Mouse (Mus musculus) limb, embryonic 12.5 days (tissue): ENCODE results near the gene Phyhd1. TPM values are rescaled to one million over a fixed set of nuclear protein-coding genes. Genes with fewer than 3 reads are reported as not detected.

Experiments
- ATAC-seq: fragments of 200-750 bp; cut with Nextera tagmentation; 2 replicates; pipeline ENCODE4 v1.8.0; 2017; ENCODE audit warnings: low read depth, moderate TSS enrichment; ENCODE audit not compliant: insufficient number of reproducible peaks, insufficient read depth, low FRiP score, low TSS enrichment
- H3K27ac ChIP-seq: fragments of 300-500 bp; sonication (generic); 2 replicates; pipeline ENCODE4 v1.5.1; 2016; ENCODE audit warnings: mild to moderate bottlenecking, moderate library complexity
- H3K27me3 ChIP-seq: fragments of 300-500 bp; sonication (generic); 2 replicates; pipeline ENCODE4 v1.6.1; 2016; ENCODE audit warnings: mild to moderate bottlenecking, moderate library complexity
- H3K36me3 ChIP-seq: fragments of 300-500 bp; sonication (generic); 2 replicates; pipeline ENCODE4 v1.6.1; 2016; ENCODE audit warnings: mild to moderate bottlenecking, moderate library complexity
- H3K4me1 ChIP-seq: fragments of 300-500 bp; sonication (generic); replicated peaks from 2 replicates; pipeline ENCODE4 v1.6.1; 2016
- H3K4me2 ChIP-seq: fragments of 300-500 bp; sonication (generic); 2 replicates; pipeline ENCODE4 v1.6.1; 2016; ENCODE audit warnings: mild to moderate bottlenecking, moderate library complexity
- H3K4me3 ChIP-seq: fragments of 300-500 bp; sonication (generic); replicated peaks from 2 replicates; pipeline ENCODE4 v1.5.1; 2016; ENCODE audit warnings: mild to moderate bottlenecking
- H3K9ac ChIP-seq: fragments of 300-500 bp; sonication (generic); replicated peaks from 2 replicates; pipeline ENCODE4 v1.6.1; 2016; ENCODE audit warnings: mild to moderate bottlenecking, moderate library complexity
- H3K9me3 ChIP-seq: fragments of 300-500 bp; sonication (generic); 2 replicates; pipeline ENCODE4 v1.6.1; 2016; ENCODE audit warnings: mild to moderate bottlenecking, moderate library complexity
- WGBS: fragments of 180-500 bp; shearing (Covaris S2); methylation state at CpG from one replicate; pipeline ENCODE4 v1.1.7; 2016; 5-methylcytosine and 5-hydroxymethylcytosine counted together
- polyA plus RNA-seq: library from polyadenylated mRNA; unstranded; fragments of >200 nt; fragmentation: Nextera tagmentation; extraction: Ambion mirVana; gene quantifications from 2 replicates; pipeline ENCODE4 v1.2.1, GENCODE M21; 2016

Gene Phyhd1
- polyA plus RNA-seq, 1 experiment from 2014 or later = 3.6 TPM

DNA sequence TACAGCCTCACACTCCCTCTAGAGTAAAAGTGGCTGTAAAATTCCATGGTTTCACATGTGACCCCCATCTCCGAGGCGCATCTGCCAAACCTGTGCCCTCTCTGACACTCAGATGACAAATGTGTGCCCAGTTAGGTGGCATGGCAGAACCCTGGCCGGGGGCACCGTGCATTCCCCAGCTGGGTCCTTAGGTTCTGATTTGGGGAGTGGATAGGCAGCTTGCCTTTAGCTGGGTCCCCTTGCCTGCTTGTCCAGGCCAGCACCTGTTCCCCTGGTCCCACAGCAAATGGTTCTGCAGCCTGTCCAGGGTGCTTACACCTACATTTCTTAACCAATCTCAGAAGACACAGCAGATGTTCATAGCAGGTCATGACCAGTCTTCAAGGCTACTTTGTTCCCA, 22.6 kb upstream of the Phyhd1 start:
- Histone ChIP-seq H3K4me3 (no peak overlapping the region), H3K27ac (peak overlapping the region; percentile 62; the same call in 1 of the 2 replicates), H3K4me1 (peaks cover 37% of the 10 kb centered on the region), H3K4me2 (no peak overlapping the region), H3K36me3 (peaks cover 77% of the 10 kb centered on the region), H3K27me3 (no peaks in the 10 kb centered on the region), H3K9me3 (no peaks in the 10 kb centered on the region), H3K9ac (no peak overlapping the region)
- 89% methylated on average over 4 of the region's 4 CpGs for WGBS
- ATAC-seq = no peak

- H3K4me3 ChIP-seq = no peak overlapping the region
- no peak overlapping the region for H3K9ac ChIP-seq
- H3K4me1 ChIP-seq = peaks cover 24% of the 10 kb centered on the region
- no peaks in the 10 kb centered on the region for H3K27me3 ChIP-seq
- ATAC-seq = no peak
- H3K36me3 ChIP-seq = peaks cover 90% of the 10 kb centered on the region
- no peak overlapping the region for H3K4me2 ChIP-seq
- H3K9me3 ChIP-seq = no peaks in the 10 kb centered on the region
- peak overlapping the region; percentile 84 for H3K27ac ChIP-seq
- WGBS = 67% methylated on average over 7 of the region's 7 CpGs
These were observed 21.3 kb upstream of the Phyhd1 start for GRCm38 (mm10) chr2:30244595-30245178.

GRCm38 (mm10) chr2:30247036-30247435, 19.0 kb upstream of the Phyhd1 start:
- WGBS = 91% methylated on average over 5 of the region's 5 CpGs
- H3K27ac ChIP-seq = no peak overlapping the region
- no peak overlapping the region for H3K4me3 ChIP-seq
- peaks cover 91% of the 10 kb centered on the region for H3K36me3 ChIP-seq
- no peaks in the 10 kb centered on the region for H3K9me3 ChIP-seq
- no peak for ATAC-seq
- H3K9ac ChIP-seq = no peak overlapping the region
- peaks cover 31% of the 10 kb centered on the region for H3K4me1 ChIP-seq
- H3K4me2 ChIP-seq = no peak overlapping the region
- H3K27me3 ChIP-seq = no peaks in the 10 kb centered on the region

- H3K9ac ChIP-seq = no peak overlapping the region
- no peaks in the 10 kb centered on the region for H3K9me3 ChIP-seq
- H3K4me1 ChIP-seq = peaks cover 29% of the 10 kb centered on the region
- no peak overlapping the region for H3K4me3 ChIP-seq
- 85% methylated on average over 4 of the region's 4 CpGs for WGBS
- no peak for ATAC-seq
- H3K4me2 ChIP-seq = no peak overlapping the region
- no peaks in the 10 kb centered on the region for H3K27me3 ChIP-seq
- H3K27ac ChIP-seq = no peak overlapping the region
- H3K36me3 ChIP-seq = peaks cover 91% of the 10 kb centered on the region
These were observed 18.3 kb upstream of the Phyhd1 start for GRCm38 (mm10) chr2:30247681-30248080.

GRCm38 (mm10) chr2:30249182-30249581, 16.8 kb upstream of the Phyhd1 start:
- WGBS = 88% methylated on average over 3 of the region's 3 CpGs

DNA sequence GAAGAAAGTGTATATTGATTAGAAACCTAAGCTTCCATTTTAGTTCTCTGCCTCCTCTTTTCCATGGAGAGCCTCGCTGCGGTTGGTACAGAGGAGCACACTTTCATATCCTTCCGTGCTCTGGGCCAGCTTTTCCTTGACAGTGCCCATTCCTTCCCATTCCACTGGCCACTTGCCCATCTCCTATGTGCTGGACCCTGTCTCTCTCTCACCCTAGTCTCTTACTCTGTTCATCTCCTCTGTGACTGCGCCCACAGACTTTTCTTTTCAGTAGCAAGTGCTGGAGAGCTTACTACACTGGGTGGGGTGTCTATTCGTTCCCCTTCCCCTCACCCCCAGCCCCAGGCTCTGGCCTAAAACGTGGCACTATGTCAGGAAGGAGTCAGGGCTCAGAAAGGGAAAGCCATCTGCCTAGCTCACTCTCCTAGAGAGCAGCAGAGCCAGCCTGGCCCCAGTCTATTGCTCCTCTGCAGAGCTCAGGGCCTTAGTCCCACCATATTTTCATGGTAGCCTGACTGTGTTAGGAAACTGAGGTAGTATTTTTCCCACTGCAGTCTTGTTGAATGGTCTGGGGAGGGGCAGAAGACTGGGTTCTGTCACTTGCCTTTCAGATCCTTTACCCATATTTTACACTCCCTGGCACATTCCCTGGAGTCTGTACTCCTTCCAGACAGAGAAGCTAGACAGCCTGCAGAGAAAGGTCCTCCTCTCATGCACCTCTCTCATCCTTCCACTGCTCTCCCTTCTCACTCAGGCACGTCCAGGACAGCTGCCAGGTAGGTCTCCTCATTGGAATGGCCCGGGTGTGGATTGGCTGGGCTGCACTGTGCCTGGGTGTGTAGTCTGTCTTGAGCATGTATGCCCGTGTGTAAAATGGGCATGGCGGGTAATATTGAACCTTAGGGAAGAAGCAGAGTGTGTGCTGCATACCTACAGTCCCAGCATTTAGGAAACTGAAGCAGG, 15.6 kb upstream of the Phyhd1 start:
- peaks cover 94% of the 10 kb centered on the region for H3K36me3 ChIP-seq
- no peaks in the 10 kb centered on the region for H3K9me3 ChIP-seq
- no peak overlapping the region for H3K27ac ChIP-seq
- no peaks in the 10 kb centered on the region for H3K27me3 ChIP-seq
- no peak overlapping the region for H3K4me2 ChIP-seq
- no peak overlapping the region for H3K4me3 ChIP-seq
- no peak overlapping the region; the same call in 1 of the 2 replicates for H3K9ac ChIP-seq
- H3K4me1 ChIP-seq = peaks cover 14% of the 10 kb centered on the region
- ATAC-seq = no peak
- WGBS = 87% methylated on average over 10 of the region's 10 CpGs

More at GRCm38 (mm10) chr2:30249182-30249581, 16.8 kb upstream of the Phyhd1 start:
- no peak for ATAC-seq
- peaks cover 91% of the 10 kb centered on the region for H3K36me3 ChIP-seq
- no peak overlapping the region for H3K9ac ChIP-seq
- H3K27ac ChIP-seq = no peak overlapping the region
- H3K4me1 ChIP-seq = peaks cover 24% of the 10 kb centered on the region
- no peak overlapping the region for H3K4me3 ChIP-seq
- H3K4me2 ChIP-seq = no peak overlapping the region
- H3K27me3 ChIP-seq = no peaks in the 10 kb centered on the region
- no peaks in the 10 kb centered on the region for H3K9me3 ChIP-seq

DNA sequence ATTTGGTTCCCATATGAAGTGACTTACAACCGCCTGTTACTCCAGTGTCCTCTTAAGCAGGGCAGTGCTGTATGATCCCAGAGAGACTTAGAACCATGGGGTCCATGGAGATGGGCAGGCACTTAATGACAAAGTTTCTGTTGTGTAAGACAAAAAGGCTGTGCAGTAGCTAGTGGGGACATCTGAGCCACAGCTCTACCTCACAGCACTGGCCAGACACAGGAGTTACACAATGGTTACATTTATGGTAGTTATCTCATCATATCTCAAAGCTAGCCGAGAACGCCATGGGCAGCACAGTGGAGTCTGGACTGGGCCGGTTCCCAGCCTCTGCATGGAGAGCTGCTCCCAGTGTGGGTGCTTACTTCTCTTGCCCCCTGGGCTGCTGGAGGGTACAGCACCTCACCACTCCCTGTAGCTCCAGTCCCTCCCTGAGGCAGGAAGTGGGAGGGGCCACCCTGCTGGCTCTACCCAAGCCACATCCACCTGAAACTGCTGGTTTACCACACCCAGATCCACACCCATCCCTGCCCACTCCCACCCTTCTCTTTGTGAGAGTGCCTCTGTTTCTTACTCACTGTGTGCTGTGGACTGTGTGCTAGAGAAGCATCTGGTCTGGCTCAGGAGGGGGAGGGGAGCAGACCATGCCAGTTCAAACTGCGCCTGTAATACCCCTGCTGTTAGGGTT, 14.4 kb upstream of the Phyhd1 start:
- Histone ChIP-seq H3K9me3 (no peaks in the 10 kb centered on the region), H3K9ac (no peak overlapping the region), H3K4me3 (no peak overlapping the region), H3K4me1 (peaks cover 9% of the 10 kb centered on the region), H3K27me3 (no peaks in the 10 kb centered on the region), H3K36me3 (peaks cover 96% of the 10 kb centered on the region), H3K27ac (no peak overlapping the region), H3K4me2 (no peak overlapping the region)
- 84% methylated on average over 5 of the region's 5 CpGs for WGBS
- ATAC-seq = no peak; the same call in 1 of the 2 replicates

GRCm38 (mm10) chr2:30252521-30252920, 13.5 kb upstream of the Phyhd1 start:
- no peaks in the 10 kb centered on the region for H3K27me3 ChIP-seq
- H3K4me2 ChIP-seq = no peak overlapping the region
- H3K4me3 ChIP-seq = no peak overlapping the region
- H3K36me3 ChIP-seq = peaks cover 99% of the 10 kb centered on the region
- no peak overlapping the region for H3K9ac ChIP-seq
- 80% methylated on average over 3 of the region's 3 CpGs for WGBS
- ATAC-seq = no peak
- H3K4me1 ChIP-seq = peaks cover 9% of the 10 kb centered on the region
- no peak overlapping the region for H3K27ac ChIP-seq
- no peaks in the 10 kb centered on the region for H3K9me3 ChIP-seq

DNA sequence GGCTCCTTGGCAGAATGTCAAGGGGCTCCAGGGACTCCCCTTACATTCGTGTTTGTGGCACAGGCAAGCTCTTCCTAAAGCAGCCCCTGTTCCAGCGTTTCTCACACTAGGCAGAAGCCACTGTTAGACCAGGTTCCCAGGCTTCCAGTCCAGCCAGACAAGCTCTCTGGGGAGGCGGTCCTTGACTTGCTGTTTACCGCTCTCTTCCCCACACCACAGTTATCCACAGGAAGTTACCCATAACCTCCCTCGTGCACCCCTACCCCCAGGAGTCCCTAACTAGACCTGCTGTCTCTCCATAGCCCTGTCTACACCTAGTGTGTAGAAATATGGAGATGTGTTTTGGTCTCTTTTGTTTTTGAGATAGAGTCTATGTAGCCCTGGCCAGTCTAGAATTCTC, 12.2 kb upstream of the Phyhd1 start:
- WGBS = 84% methylated on average over 5 of the region's 5 CpGs
- ATAC-seq = no peak

DNA sequence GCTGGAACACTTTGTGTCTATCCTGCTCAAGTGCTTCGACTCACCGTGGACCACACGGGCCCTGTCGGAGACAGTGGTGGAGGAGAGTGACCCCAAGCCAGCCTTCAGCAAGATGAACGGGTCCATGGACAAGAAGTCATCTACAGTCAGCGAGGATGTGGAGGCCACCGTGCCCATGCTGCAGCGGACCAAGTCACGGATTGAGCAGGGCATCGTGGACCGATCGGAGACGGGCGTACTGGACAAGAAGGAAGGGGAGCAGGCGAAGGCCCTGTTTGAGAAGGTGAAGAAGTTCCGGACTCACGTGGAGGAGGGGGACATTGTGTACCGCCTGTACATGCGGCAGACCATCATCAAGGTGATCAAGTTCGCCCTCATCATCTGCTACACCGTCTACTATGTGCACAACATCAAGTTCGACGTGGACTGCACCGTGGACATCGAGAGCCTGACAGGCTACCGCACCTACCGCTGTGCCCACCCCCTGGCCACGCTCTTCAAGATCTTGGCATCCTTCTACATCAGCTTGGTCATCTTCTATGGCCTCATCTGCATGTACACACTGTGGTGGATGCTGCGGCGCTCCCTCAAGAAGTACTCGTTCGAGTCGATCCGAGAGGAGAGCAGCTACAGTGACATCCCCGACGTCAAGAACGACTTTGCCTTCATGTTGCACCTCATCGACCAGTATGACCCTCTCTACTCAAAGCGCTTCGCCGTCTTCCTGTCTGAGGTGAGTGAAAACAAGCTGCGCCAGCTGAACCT, 10.2 kb upstream of the Phyhd1 start:
- Histone ChIP-seq H3K9ac (no peak overlapping the region), H3K27me3 (no peaks in the 10 kb centered on the region), H3K9me3 (no peaks in the 10 kb centered on the region), H3K27ac (no peak overlapping the region), H3K4me1 (peaks cover 9% of the 10 kb centered on the region), H3K4me2 (no peak overlapping the region), H3K36me3 (peaks cover 100% of the 10 kb centered on the region), H3K4me3 (no peak overlapping the region)
- ATAC-seq = no peak
- 96% methylated on average over 42 of the region's 42 CpGs for WGBS

More for the DNA sequence above, 12.2 kb upstream of the Phyhd1 start:
- Histone ChIP-seq H3K36me3 (peaks cover 100% of the 10 kb centered on the region), H3K4me3 (no peak overlapping the region), H3K4me1 (peaks cover 9% of the 10 kb centered on the region), H3K9ac (no peak overlapping the region), H3K4me2 (no peak overlapping the region), H3K27ac (no peak overlapping the region), H3K9me3 (no peaks in the 10 kb centered on the region), H3K27me3 (no peaks in the 10 kb centered on the region)
